Mouse (Mus musculus): ENCODE measurements at regions not wholly inside any gene's neighbourhood (a gene's known extent, or its start where the extent isn't known, plus 50 kb on each side); places are given as distances from the start of the nearest gene placed in this dataset.

DNA sequence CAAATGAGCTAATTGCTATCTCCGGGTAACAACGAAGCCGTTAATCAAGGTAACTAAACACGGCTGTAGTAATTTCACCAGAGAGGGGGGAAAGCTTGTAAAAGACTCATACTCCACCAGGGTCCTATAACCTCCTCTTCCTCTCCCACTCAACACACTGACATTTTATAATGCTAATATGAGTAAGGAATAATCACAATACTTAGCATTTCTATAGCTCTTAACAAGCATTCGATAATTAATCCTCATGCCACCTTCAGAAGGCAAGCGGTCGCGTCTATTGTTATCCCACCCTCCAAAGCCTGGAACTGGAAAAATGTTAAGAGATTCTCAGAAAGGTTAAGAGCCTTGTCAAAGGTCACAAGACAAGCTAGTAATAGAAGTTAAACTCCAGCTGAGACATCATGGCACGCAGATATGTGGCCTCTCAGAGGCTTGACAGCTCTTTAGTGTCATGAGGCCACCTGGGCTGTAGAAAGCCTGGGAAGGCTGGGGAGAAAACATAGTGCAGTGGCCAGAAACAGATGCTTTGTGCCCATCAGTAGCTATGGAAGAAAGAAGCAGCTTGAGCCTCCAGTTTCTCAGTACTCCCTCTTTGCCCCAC, 356.3 kb upstream of the Got2 start:
- no peak for TF ChIP-seq CTCF (conservative IDR thresholded peaks at IDR 0.05; ENCODE audit: low read length)
- no peak for TF ChIP-seq POU5F1 (IDR thresholded peaks at IDR 0.05; ENCODE audit: borderline replicate concordance, low read length)
- TF ChIP-seq NANOG (IDR thresholded peaks at IDR 0.05; ENCODE audit: borderline replicate concordance, low read length), result no peak
